Mouse (Mus musculus) gastrocnemius, postnatal 14 days (tissue): ENCODE measurements around the gene Csk. TPM values are rescaled to one million over a fixed set of nuclear protein-coding genes. Genes with fewer than 3 reads are reported as not detected.

ENCODE experiments used
- DNase-seq: peaks from one replicate; pipeline ENCODE4 v3.0.0; 2021; ENCODE audit warnings: mixed read lengths
- intact Hi-C: fragments of 180-260 bp; cut with DNase I; formaldehyde crosslinking; loops from one replicate; pipeline ENCODE4 v1.15.1; 2025; ENCODE audit warnings: low total_unique reads
- total RNA-seq, 2 experiments: library from RNA; stranded (reverse); gene quantifications; 2 replicates each; pipeline ENCODE4 v1.2.3; 2021

Csk gene
- total RNA-seq, 2 experiments from 2014 or later = 14.5 to 19.3 TPM

DNA sequence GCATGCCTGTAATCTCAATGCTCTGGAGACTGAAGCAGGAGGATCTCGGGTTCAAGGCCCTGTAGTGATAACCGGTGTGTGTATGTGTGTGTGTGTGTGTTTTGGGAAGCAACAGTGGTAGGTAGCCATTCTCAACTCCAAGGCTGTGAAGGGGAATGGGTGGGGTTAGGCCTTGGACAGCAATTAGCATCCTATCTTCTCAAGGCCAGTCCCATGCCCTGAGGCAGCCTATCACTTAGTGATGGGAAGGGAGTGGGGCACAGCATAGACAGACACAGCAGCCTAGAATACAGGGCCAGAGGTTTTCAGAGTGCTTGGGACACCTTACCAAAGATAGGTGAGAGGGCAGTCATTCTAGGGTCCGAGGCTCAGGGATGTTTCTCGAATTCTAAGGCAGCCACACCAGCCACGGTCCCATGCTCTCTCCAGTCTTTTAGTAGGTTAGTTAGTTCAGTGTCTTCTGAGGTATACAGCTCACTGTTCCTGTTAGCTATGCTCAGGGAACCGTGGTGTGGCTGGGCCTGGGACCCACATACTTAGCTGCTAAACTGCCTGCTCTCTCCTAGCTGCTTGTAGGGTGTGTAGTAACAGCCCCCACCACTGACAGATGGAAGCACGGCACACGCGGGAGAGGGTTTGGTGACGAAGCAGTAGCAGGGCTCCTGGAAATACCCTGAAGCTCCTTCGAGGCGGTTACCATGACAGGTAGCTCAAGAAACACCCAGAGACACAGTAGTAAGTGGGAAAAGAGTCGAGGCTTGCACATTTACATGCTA is 11.5 kb downstream of the Csk start:
- intact Hi-C loops = loop anchor here (5.0 kb wide), 1 partner anchor 50 kb away; no protein-coding TSS in a partner anchor
- no peak for DNase-seq

DNA sequence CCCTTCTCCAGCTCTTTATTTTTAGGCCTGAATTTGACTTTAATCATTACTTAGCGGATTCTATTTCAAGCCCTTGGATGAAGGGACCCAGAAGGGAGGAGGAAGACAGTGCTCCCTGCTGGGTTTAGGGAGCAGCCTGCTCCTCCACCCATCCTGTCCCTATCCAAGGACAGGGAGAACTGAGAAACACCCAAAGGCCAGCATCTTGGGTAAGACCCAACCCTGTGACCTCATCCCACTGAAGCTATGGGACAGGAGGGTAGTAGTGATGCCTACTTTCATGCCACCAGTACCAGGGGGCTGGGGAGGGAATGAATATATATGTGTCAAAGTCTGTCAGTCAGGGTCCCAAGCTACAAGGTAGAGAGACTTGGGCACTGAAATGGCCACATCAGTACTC is 12.4 kb downstream of the Csk start:
- intact Hi-C loops = loop anchor here (5.0 kb wide), 1 partner anchor 49 kb away; no protein-coding TSS in a partner anchor
- no peak for DNase-seq

DNA sequence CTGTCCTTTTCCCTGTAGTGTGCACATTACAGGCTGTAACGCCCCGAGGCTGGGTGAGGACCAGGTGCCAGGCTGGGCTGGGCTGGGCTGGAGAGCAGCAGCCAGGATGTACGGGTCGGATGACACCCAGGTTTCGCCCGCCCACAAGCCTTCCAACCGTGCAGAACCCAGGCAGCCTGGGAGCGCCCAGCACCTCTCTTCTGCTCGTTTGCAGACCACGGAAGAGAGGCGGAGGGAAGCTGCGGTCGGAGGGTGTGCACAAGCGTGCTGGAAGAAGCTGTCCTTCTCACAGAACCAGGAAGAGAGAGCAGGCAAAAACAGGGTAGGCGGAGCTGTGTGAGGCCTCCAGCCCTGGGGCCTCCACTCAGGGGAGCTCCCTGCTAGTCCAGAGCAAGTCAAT is 13.0 kb downstream of the Csk start:
- DNase-seq = peak; percentile 66
- intact Hi-C loops = loop anchor here (5.0 kb wide), 1 partner anchor 48 kb away; no protein-coding TSS in a partner anchor

DNA sequence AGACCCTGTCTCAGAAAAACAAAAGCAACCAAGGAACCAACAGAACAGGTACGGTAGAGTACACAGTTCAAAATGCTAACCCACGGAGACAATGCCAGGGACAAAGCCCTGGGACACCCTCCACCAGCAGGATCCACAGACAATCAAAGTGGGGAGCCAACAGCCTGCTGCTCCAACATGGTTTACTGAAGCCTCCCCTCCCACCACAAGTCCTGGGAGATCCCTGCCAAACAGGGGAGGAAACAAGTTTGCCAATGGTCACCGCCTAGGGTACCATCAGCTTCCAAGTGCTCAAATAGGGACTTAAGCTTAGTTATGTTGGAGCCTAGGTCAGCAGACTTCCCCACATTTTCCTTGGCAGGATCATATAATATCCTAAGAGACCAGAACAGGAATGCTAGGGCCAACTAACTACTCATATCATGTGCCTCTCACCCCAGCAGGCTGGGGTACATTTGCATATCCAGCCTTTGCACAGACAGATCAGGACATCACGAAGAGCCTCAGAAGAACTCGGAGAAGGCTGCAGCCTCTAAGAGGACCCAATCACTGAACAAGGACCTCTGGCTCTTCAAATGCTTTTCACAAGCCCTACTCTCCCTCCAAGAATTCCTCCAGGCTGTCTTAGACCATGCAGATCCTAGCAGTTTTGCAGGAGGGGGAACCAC is 13.6 kb downstream of the Csk start:
- no peak for DNase-seq
- intact Hi-C loops = loop anchor here (5.0 kb wide), 1 partner anchor 47 kb away; no protein-coding TSS in a partner anchor

DNA sequence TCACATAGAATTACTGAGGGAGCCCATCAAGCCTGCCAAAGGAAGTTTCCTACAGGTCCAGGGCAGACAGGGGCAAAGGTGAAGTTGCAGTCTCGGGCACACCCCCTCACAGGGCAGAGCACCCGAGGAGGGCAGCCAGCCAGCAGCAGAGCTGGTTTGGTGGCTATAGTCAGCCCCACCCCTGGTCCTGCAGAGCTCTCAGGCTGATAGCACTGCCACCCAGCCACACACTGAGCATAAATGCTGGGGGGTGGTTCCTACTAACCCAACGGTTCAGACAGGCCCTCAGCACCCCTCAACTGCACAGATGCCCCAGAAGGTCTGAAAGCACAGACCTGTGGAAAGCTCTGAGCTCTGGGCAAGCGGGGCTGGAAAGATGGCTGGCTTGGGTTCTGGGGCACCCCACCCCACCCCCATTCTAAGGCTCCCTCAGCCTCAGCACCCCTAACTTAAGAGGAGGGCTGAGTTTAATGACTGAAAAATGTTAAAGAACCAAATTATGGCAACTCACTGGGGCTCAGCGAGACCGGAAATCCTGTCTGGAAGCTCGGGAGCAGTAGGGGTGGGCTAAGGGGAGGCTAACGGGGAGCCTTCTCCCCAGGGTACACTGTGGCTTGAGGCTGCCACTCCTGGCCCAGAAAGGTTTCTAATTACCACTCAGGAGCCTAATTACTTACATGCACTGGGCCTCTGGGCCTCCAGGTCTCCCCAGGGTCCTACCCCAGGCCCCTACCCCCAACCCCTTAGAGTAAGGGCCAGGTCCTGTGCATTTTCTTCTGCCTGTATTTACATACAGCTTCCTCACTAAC is 14.6 kb downstream of the Csk start:
- no peak for DNase-seq
- intact Hi-C loops = no loop called here

DNA sequence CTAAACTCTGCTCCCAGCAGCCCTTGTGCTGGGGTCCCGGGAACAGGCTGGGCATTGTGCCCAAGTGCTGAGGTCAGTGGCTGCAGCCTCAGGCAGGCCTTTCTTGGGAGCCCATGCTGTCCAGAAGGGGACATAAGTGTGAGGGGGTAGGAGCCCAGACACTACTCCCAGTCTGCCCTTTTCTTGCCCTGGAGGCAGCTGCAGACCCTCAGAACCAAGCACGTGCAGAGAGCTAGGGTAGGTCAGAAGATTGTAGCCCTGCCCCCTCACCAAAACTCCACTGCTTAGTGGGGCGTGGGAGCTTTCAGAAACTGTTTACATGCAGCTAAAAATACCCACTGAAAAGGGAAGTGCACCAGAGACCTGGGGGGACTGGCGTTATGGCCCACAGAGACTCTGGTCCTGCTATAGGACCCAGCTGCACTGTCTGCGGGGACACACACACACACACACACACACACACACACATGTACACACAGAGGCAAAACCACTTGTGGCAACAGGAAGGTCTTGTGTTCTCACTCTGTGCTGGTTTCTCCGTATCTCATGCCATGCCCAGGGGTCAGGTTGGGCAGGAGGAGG is 15.6 kb downstream of the Csk start:
- DNase-seq = peak; percentile 79
- intact Hi-C loops = no loop called here

DNA sequence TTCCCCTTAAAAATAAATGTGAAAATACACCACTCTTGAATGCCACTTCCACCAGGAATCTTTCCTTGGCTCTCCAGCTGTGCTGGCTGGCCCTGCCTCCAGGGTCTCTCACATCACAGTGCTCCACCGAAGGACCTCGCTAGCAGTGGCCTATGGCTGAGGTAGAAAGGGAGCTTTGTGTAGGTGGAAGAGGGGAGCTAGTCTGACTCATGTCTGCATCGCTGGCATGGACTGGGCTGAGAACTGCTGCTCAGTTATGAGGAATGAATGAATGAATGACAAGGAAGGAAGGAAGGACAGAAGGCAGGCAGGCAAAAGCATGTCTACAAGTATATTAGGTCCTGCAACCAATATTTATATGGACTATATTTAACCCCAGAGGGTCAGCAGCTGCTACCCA is 16.2 kb downstream of the Csk start:
- intact Hi-C loops = no loop called here

DNA sequence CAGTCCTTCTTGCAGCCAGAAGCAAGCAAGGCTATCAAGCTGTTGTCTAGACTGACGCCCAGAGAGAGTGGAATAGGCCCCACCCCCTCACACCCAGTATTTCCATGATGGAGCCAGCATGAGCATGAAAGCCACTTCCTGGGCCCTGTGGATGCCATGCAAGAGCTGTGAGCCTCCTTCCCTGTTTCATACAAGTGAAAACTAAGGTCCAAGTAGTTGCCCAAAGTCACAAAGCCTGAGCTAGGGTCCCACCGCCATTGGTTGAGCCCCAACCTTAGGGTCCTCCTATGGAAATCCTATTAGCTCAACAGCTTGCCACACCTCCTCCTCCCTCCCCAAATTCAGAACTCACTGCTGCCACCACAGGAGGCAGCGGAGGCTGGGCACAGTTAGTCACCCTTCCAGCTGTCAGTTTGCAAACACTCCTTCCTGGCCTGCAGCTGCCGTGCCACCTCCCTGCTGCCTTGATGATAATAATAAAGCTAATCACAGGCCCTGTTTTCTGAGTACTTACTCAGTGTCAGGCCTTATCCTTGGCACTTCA is 19.9 kb downstream of the Csk start:
- intact Hi-C loops = no loop called here
- DNase-seq = no peak

More for the DNA sequence above, 16.2 kb downstream of the Csk start:
- DNase-seq = no peak

DNA sequence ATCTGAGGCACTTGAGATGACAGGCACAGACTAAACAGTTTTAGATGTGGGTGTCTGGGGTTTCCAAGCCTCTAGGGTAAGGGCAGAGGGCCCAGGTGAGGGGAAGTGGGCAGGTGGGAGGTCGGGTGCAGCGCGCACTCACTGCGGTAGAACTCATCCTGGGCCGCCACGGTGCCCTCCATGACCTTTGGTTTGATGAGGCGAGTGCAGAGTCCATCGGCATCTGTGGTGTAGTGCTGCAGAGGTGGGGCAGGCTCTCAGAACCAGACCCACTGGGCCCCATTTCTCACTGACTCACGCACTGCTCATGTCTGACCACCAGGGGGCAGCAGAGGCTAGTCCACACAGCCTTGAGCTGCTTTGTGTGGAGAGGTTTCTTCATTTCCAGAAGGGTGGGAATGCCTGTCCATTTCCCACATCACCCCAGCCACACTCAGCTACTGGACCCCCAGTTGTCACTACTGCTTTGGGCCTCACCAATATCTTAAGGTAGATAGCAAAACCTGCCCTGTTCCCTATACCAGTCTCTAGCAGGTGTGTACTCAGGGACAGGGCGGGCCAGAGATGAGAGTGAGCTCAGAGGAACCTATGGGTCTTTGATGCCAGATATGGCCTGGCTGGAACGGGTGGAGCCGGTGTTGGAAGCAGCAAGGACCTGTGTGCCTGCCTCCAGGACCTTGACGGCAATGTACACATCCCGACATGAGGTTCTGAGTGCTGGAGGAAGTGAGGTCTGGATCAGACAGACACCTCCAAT is 24.1 kb downstream of the Csk start:
- DNase-seq = peak; percentile 80
- intact Hi-C loops = loop anchor here (2.0 kb wide), 1 partner anchor 16 kb away; no protein-coding TSS in a partner anchor

DNA sequence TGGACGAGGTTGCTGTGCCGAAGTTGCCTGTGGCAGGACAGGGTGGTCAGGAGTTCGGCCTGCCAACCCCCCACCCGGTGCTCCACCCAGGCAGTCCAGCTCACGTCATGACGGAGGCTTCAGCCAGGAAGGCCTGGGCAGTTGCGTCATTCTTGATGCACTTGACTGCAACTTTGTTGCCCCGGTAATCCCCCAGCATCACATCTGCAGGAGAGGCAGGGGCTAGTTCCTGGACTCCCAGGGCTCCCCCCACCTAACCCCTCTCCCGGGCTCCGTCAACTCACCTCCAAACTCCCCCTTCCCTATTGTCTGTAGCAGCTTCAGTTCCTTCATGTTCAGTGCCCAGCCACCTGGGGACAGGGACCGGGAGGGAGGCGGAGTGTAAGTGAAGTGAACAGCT is 24.7 kb downstream of the Csk start:
- DNase-seq = no peak
- intact Hi-C loops = loop anchor here (2.0 kb wide), 1 partner anchor 16 kb away; no protein-coding TSS in a partner anchor

DNA sequence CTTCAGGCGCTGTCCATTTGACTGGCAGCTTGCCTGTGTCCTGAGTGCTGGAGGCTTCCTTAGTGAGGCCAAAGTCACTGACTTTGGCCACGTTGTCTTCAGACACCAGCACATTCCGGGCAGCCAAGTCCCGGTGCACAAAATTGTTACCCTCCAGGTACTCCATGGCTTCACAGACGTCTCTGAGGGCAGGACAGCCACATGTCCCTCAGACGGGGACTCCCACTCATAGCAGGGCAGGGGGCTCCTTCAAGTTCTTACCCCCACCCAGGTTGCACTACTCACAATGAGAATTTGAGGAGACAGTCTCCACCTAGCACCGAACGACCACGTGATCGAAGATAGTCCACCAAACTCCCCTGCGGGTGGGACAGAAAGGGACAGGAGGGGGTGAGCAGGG is 25.5 kb downstream of the Csk start:
- intact Hi-C loops = loop anchor here (2.0 kb wide), 1 partner anchor 17 kb away; no protein-coding TSS in a partner anchor
- no peak for DNase-seq

DNA sequence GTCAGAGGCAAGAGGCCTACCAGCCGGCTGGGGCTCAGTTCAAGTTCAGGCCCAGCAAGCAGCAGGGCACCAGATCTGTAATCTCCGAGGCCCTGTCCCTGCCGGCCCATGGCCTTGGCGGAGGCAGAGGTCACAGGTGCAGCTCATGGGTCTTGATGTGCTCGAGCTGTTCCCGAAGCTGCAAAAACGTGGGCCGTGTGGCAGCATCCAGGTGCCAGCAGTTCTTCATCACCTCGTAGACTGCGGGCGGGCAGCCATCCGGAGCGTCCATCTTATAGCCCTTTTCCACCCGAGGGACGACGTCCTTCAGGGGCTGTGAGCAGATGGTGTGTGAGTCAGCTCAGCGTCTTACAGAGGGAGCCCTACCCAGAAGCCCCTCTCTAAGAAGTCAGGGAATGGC is 26.2 kb downstream of the Csk start:
- no peak for DNase-seq
- intact Hi-C loops = no loop called here

DNA sequence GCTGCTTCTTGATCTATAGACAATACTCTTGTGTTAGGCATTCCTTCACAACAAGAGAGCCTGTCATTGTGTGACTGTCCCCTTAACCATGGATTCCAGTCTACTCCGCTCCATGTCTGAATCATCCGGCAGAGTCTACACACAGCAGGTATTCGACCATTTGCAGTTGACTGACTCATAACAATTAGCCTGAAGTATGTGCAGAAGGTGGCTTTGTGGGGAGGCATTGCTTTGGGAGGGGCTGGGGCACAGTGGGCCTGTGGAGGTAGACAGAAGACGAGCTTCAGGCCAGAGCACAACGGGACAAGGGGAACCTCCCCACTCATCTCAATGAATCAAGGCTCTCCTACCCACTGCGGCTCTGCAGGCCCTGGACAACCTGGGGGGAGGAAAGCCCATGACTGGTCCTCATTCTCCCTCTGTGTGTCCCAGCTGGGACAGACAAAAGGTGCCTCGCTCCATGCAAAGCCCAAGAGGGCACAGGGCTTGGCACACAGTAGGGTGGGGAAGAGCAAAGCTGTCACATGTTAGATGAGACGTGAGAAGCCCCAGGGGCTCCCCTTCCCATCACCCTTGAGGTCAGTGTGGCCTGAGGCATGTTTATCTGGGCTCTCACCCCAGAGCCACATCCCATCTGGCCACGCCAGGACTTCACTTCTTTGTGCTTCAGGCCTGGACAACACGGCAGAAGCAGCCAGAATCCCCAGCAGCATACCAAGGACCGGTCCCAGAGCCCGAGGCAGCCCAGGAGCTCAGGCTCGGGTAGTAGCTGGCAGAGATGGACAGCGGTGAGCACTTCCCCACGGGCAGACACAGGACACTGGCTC is 27.5 kb downstream of the Csk start:
- no peak for DNase-seq
- intact Hi-C loops = no loop called here

DNA sequence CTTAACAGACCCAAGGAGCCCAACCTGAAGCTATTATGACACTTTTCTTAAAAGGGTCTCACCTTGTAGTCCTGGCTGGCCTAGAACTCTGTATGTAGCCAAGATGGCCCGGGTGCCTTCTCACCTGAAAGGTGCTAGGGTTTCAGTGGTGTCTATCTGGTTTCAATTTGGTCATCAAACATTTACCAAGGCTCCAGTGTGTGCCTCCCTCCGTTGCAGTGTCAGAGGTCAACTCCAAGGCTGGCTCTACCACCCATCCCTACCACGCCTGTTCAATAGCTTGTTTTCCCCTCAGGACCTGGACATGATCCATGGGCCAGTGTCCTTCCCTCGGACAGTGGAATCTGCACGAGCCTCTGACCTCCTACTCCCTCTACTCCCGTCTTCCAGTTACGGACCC is 29.1 kb downstream of the Csk start:
- no peak for DNase-seq
- intact Hi-C loops = no loop called here

DNA sequence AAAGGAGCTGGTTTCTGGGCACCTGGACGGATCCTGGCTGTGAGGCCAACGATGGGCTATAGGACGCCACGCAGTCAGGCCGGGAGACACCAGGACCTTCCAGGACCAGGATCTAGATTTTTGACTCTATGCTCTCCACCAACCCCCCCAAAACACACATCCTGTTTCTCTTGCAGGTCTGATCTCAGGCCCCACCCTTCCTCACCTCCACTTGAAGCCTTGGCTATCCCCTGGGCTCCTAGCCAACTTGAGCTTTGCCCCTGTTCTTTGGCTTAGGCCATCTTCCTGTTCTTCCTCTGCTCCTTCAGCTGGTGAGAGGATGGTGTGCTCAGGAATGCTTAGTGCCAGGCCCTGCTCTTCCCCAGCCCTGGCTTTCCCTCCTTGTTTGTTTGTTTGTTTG is 32.8 kb downstream of the Csk start, which contains the start of gene Lman1l:
Lman1l (minus strand) TSS at position 101 of the 400 bp plus-strand sequence.
- intact Hi-C loops = no loop called here
- no peak for DNase-seq

DNA sequence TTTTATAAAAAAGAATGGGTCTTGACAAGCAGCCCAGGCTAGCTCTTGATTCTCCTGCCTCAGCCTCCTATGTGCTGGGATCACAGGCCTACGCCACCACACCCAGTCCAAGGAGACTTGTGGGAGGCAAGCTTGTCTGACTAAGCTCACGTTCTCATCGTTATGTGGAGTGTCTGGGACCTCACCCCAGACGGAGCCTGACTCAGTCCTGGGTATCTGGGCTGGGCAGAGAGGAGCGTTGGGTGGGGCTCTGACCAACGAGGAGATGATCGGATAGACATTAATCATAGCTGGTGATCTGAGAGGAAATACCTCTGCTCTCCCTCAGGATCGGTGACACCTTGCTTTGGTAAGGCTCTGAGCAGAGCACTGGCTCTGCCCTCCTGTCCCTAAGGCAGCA is 34.6 kb downstream of the Csk start:
- no peak for DNase-seq
- intact Hi-C loops = loop anchor here (5.0 kb wide), 1 partner anchor 33 kb away; the partner anchor contains the start of gene Csk

DNA sequence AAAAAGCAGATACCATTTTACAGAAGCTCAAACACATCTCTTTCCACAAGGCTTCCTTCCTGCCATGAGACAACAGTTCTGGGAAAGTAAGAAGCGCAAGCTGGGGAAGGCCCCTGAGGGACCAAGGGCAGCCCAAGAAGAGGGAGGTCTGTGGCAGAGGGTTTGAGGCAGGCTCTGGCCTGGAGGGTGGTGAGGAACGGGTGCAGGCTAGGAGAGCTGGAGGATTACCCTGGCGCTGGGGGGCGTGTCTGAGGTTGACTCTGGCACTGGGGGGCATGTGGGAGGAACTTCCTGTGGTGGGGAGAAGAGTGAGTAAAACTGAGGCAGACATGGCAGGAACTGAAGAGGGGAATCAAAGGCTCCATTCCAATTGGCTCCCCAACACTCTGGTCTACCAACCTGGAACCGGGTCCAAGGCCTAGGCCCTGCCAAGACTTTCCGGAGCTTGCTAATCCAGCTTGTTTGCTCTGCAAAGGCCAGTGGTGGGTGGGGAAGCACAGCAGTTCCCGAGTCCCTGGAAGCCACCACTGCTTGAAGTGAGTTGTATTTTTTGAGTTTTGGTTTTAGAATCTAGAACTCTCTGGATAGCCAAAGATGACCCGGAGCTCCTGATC is 35.8 kb downstream of the Csk start:
- no peak for DNase-seq
- intact Hi-C loops = loop anchor here (5.0 kb wide), 1 partner anchor 35 kb away; the partner anchor contains the start of gene Csk
